Mouse (Mus musculus) heart, postnatal 0 days (tissue): Measurements from ENCODE around the gene Stmn1. TPM values are rescaled to one million over a fixed set of nuclear protein-coding genes. Genes with fewer than 3 reads are reported as not detected.
A peak's percentile ranks its signal among the peaks of the same experiment; 100 is the strongest.

Experiments used
- ATAC-seq: fragments of 200-750 bp; cut with Nextera tagmentation; 2 replicates; pipeline ENCODE4 v1.8.0; 2017; ENCODE audit warnings: low read depth, moderate number of reproducible peaks, moderate library complexity; ENCODE audit not compliant: insufficient read depth
- DNase-seq: peaks from one replicate; pipeline ENCODE4 v3.0.0-alpha.2; 2016; ENCODE audit warnings: low spot score
- H3K27ac ChIP-seq: fragments of 300-500 bp; sonication (generic); 2 replicates; pipeline ENCODE4 v1.5.1; 2014; ENCODE audit warnings: low read depth, mild to moderate bottlenecking
- H3K27me3 ChIP-seq: fragments of 300-500 bp; sonication (generic); 2 replicates; pipeline ENCODE4 v1.6.1; 2014; ENCODE audit warnings: low read length, mixed read lengths; ENCODE audit not compliant: control insufficient read depth, insufficient read depth
- H3K36me3 ChIP-seq: fragments of 300-500 bp; sonication (generic); replicated peaks from 2 replicates; pipeline ENCODE4 v1.6.1; 2014; ENCODE audit warnings: low read length, mixed read lengths; ENCODE audit not compliant: control insufficient read depth, insufficient read depth
- H3K4me1 ChIP-seq: fragments of 300-500 bp; sonication (generic); 2 replicates; pipeline ENCODE4 v1.6.1; 2014; ENCODE audit warnings: antibody characterized with exemption; ENCODE audit not compliant: control insufficient read depth, insufficient read depth
- H3K4me2 ChIP-seq: fragments of 300-500 bp; sonication (generic); 2 replicates; pipeline ENCODE4 v1.6.1; 2014; ENCODE audit warnings: low read depth, mild to moderate bottlenecking, low read length, moderate library complexity
- H3K4me3 ChIP-seq: fragments of 300-500 bp; sonication (generic); 2 replicates; pipeline ENCODE4 v1.5.1; 2014; ENCODE audit warnings: low read depth, low read length
- H3K9ac ChIP-seq: fragments of 300-500 bp; sonication (generic); replicated peaks from 2 replicates; pipeline ENCODE4 v1.6.1; 2014; ENCODE audit warnings: low read depth, low read length, mixed read lengths
- H3K9me3 ChIP-seq: fragments of 300-500 bp; sonication (generic); replicated peaks from 2 replicates; pipeline ENCODE4 v1.6.1; 2016; ENCODE audit warnings: low read length; ENCODE audit not compliant: control insufficient read depth
- CTCF ChIP-seq: IDR thresholded peaks from 2 replicates; pipeline ENCODE4 v1.5.1; 2016; ENCODE audit warnings: antibody characterized with exemption, control low read depth, low read depth
- EP300 ChIP-seq: IDR thresholded peaks from 2 replicates; pipeline ENCODE4 v1.6.1; 2016; ENCODE audit warnings: antibody characterized with exemption, low read depth
- WGBS: fragments of 180-500 bp; shearing (Covaris S2); extraction: QIAGEN DNeasy Blood & Tissue Kit; methylation state at CpG from one replicate; pipeline ENCODE4 v1.1.7; 2014; 5-methylcytosine and 5-hydroxymethylcytosine counted together
- polyA plus RNA-seq: library from polyadenylated mRNA; unstranded; fragments of >200 nt; fragmentation: Nextera tagmentation; extraction: Ambion mirVana; gene quantifications from 2 replicates; pipeline ENCODE4 v1.2.1, GENCODE M21; 2015
- total RNA-seq: library from RNA; depleted of rRNA; stranded (reverse); fragments of >200 nt; gene quantifications from 2 replicates; pipeline ENCODE4 v1.2.3, GENCODE M21; 2014; ENCODE audit warnings: low replicate concordance

Gene Stmn1
- total and polyA plus RNA-seq, 2 experiments from 2014 or later = 149 to 372 TPM

DNA sequence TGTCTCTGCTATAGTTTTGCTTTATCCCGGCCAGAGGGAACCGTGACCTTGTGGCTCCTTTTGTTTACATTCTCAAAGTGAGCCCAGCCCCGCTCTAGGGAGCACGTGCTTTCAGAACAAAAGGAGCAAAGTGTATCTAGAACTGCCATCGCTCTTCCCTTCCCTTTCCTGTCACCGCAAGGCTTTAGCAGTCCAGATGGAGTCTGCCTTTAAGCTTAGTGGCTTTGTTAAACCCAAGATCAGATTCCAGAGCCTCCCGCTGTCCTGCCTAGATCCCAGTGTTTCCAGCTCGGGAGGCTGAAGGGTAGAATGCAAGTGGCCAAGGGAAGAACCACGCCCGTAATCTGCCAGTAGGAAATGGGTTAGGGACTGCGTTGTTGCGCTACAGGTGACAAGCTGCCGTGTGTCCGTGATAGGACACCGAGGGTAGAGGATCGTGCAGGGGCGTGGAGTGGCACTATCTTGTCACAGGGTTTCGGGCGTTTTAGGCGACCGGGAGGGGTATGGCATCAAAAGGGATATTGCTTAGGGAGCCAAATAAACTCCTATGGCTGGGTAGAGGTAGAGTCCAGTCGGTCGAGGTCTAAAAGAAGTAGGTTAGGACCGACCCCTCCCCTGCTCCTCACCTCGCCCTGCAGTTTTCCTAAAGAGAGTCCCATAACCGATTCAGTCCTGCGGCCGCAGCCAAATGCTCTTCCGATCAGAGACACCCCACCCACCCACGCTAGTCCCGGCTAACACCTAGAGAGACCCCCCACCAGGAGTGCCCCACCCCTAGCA lies 495 bp upstream of the Stmn1 start:
- peak overlapping the region; percentile 87 for H3K4me3 ChIP-seq
- DNase-seq (peak; percentile 34), ATAC-seq (peak; percentile 7)
- peak overlapping the region; percentile 71 for H3K9ac ChIP-seq
- H3K27ac ChIP-seq = peak overlapping the region; percentile 80
- H3K27me3 ChIP-seq = no peaks in the 10 kb centered on the region
- WGBS = 1% methylated on average over 31 of the region's 31 CpGs
- H3K4me1 ChIP-seq = 0 out of 2 replicates have a peak, but pooled peaks cover 7% of the 10 kb centered on the region
- peaks cover 20% of the 10 kb centered on the region for H3K36me3 ChIP-seq
- H3K4me2 ChIP-seq = peak overlapping the region; percentile 98
- TF ChIP-seq EP300 = no peak
- TF ChIP-seq CTCF = no peak
- no peaks in the 10 kb centered on the region for H3K9me3 ChIP-seq

DNA sequence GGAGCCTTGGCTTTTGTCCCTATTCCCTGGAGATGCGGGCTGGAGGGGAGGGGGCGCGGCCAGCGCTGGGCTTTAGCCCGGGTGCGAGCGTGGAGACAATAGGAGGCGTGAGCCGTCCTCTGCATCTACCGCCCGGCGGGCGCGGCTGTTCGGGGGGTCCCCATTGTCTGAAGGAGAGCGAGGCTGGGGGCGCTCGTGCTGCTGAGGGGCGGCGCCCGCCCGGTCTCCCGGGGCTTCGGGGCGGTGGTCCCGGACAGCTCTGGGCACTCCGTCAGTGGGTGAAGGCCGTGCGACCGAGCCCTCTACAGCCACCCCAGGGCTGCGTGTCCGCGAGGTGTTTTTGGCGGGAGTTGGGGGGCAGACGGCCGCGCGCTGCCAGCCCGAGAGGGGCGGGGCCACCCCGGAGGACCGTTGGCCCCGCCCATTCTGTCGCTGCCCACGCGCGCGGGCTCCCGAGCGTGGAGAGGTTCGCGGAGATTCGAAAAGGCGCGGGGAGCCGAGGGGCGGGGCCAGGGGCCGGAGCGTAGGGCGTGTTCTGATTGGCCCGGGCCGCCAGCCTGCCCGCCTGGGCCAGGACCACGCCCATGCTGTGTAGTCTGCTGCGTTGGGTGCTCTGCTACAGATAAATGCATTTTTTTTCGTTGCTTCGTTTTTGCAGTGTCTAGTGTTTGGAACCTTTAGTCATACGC lies 602 bp downstream of the Stmn1 start:
- H3K27me3 ChIP-seq = no peaks in the 10 kb centered on the region
- WGBS = under 1% methylated on average over 65 of the region's 68 CpGs
- TF ChIP-seq CTCF (no peak), EP300 (no peak)

DNA sequence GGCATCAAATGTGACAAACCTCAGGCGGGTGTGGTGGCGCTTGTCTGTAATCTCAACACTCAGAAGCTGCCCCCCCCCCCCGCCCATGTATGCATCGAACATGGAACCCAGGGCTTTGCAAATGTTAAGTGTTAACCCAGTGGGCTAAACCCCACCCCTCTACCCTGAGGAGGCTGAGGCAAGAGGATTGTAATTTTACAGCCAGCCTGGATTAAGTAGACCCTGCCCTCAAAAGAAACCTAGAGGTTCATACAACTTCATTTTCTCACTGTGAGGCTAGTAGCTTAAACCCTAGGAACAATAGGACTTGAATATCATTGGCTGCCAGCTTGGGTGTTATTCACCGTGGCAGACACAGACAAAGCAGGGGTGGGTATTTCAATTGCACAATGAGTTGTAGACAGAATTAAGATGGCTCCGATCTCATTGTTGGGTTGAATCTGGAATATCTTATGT lies 1.2 kb downstream of the Stmn1 start:
- ATAC-seq = no peak
- Histone ChIP-seq H3K4me3 (peak overlapping the region; percentile 87), H3K9ac (no peak overlapping the region; the same call in 1 of the 2 replicates)

More for the DNA sequence above, 602 bp downstream of the Stmn1 start:
- peak overlapping the region; percentile 98 for H3K4me2 ChIP-seq
- peaks cover 27% of the 10 kb centered on the region for H3K36me3 ChIP-seq
- peak overlapping the region; percentile 87 for H3K4me3 ChIP-seq
- H3K27ac ChIP-seq = peak overlapping the region; percentile 80
- ATAC-seq (peak; percentile 89), DNase-seq (peak; percentile 88)
- no peaks in the 10 kb centered on the region for H3K9me3 ChIP-seq
- peak overlapping the region; percentile 71 for H3K9ac ChIP-seq
- H3K4me1 ChIP-seq = 0 out of 2 replicates have a peak, but pooled peaks cover 7% of the 10 kb centered on the region

DNA sequence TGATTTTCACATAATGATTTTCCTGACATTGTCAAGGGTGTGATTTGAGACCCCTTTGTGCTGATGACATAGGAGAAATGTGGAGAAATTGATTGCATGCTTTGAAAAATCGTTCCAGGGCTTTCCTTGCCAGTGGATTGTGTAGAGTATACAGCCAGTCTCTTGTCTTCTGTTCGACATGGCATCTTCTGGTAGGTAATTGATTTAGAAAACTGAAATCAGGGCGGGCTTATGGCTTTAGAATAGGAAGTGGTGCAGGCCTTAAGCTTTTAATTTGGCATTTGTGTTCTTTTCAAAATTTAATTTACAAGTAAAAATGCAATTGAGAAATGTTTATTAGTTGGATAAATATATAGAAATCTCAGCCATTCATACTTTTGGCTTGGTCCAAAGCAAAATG lies 1.9 kb downstream of the Stmn1 start:
- H3K4me3 ChIP-seq = peak overlapping the region; percentile 87; the same call in 1 of the 2 replicates
- H3K9ac ChIP-seq = no peak overlapping the region
- TF ChIP-seq CTCF = no peak
- no peak for TF ChIP-seq EP300

More for the DNA sequence above, 1.2 kb downstream of the Stmn1 start:
- no peak for DNase-seq
- H3K4me1 ChIP-seq = 0 out of 2 replicates have a peak, but pooled peaks cover 7% of the 10 kb centered on the region
- 8% methylated on average over 6 of the region's 6 CpGs for WGBS
- H3K4me2 ChIP-seq = peak overlapping the region; percentile 98
- 0 out of 2 replicates have a peak overlapping the region, but pooled peaks have one; percentile 6 for H3K27ac ChIP-seq
- no peaks in the 10 kb centered on the region for H3K27me3 ChIP-seq
- peaks cover 34% of the 10 kb centered on the region for H3K36me3 ChIP-seq
- no peak for TF ChIP-seq CTCF
- no peak for TF ChIP-seq EP300
- no peaks in the 10 kb centered on the region for H3K9me3 ChIP-seq

DNA sequence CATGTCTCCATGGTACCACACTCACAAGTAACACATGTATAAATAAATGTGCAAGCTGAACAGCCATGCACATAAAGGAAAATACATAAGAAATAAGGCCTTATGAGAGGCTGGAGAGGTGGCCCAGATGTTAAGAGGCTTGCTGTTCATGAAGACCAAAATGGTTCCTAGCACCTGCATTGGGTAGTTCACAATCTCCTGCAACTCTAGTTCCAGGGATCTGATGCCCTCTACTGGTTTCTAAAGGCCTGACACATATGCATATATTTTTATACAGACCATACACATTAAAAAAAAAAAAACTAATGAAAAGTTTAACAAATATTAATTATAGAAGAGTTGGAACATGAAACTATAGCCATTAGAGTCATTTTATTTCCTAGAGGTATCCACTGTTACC lies 3.3 kb downstream of the Stmn1 start:
- DNase-seq (no peak), ATAC-seq (no peak)
- Histone ChIP-seq H3K9me3 (no peaks in the 10 kb centered on the region), H3K36me3 (peaks cover 50% of the 10 kb centered on the region), H3K9ac (no peak overlapping the region), H3K4me3 (no peak overlapping the region), H3K27ac (no peak overlapping the region), H3K27me3 (no peaks in the 10 kb centered on the region), H3K4me2 (no peak overlapping the region), H3K4me1 (0 out of 2 replicates have a peak, but pooled peaks cover 7% of the 10 kb centered on the region)
- TF ChIP-seq EP300 (no peak), CTCF (peak; percentile 13)

More for the DNA sequence above, 1.9 kb downstream of the Stmn1 start:
- Histone ChIP-seq H3K27me3 (no peaks in the 10 kb centered on the region), H3K36me3 (peaks cover 40% of the 10 kb centered on the region), H3K27ac (no peak overlapping the region), H3K4me1 (0 out of 2 replicates have a peak, but pooled peaks cover 7% of the 10 kb centered on the region), H3K4me2 (peak overlapping the region; percentile 98), H3K9me3 (no peaks in the 10 kb centered on the region)
- ATAC-seq (no peak), DNase-seq (no peak)
- WGBS = 77% methylated on average over 3 of the region's 3 CpGs
